ENCODE assay signal across 8 mouse cellular contexts in genomic region chr3:87749036-87749435, GRCm38 (mm10). TPM values are rescaled to one million over a fixed set of nuclear protein-coding genes. Genes with fewer than 3 reads are reported as not detected.
A peak's percentile ranks its signal among the peaks of the same experiment; 100 is the strongest.
DNase-seq lines count a peak whose midpoint lies in the region; ATAC-seq and TF ChIP-seq lines count a peak whose summit lies in the region.

No protein-coding gene starts in this region.

- H3K36me3 ChIP-seq in forebrain, embryonic 14.5 days (ENCODE audit: control insufficient read depth, insufficient read depth, low read length) = no peaks in the 10 kb centered on the region
- H3K36me3 ChIP-seq in forebrain, embryonic 16.5 days (ENCODE audit: control insufficient read depth, insufficient read depth) = no peaks in the 10 kb centered on the region
- peaks cover 20% of the 10 kb centered on the region; the same call in 1 of the 2 replicates for H3K36me3 ChIP-seq in intestine, postnatal 0 days (ENCODE audit: control insufficient read depth, insufficient read depth)
- peaks cover 8% of the 10 kb centered on the region for H3K36me3 ChIP-seq in lung, embryonic 16.5 days (ENCODE audit: control insufficient read depth, insufficient read depth, low read length)

- no peak overlapping the region for H3K27ac ChIP-seq in forebrain, embryonic 14.5 days (ENCODE audit: low read depth, low read length)
- no peak overlapping the region for H3K27ac ChIP-seq in forebrain, embryonic 16.5 days (ENCODE audit: low read length)
- H3K27ac ChIP-seq in cortical plate, adult 2 months (ENCODE audit: insufficient read depth, low read length) = no peak overlapping the region
- no peak overlapping the region for H3K27ac ChIP-seq in intestine, postnatal 0 days (ENCODE audit: low read depth, low read length)
- H3K27ac ChIP-seq in lung, embryonic 16.5 days (ENCODE audit: low read length) = no peak overlapping the region

- no peak overlapping the region for H3K4me3 ChIP-seq in forebrain, embryonic 14.5 days (ENCODE audit: low read depth, low read length)
- no peak overlapping the region for H3K4me3 ChIP-seq in forebrain, embryonic 16.5 days (replicated peaks; ENCODE audit: low read length)
- no peak overlapping the region for H3K4me3 ChIP-seq in cortical plate, adult 2 months (ENCODE audit: insufficient read depth, low read length)
- no peak overlapping the region for H3K4me3 ChIP-seq in intestine, postnatal 0 days (ENCODE audit: low read depth, low read length)
- no peak overlapping the region for H3K4me3 ChIP-seq in lung, embryonic 16.5 days (ENCODE audit: low read length)

- peak; percentile 50 for DNase-seq in forebrain, embryonic 14.5 days (ENCODE audit: low spot score)
- peak; percentile 60 for DNase-seq in urinary bladder, postnatal 14 days (ENCODE audit: low spot score)
- DNase-seq in urinary bladder, postnatal 4 days (ENCODE audit: low spot score in 2 of 2) = no peak
- DNase-seq in thymus, postnatal 14 days = peak; percentile 64

- H3K9me3 ChIP-seq in forebrain, embryonic 14.5 days (replicated peaks; ENCODE audit: control insufficient read depth, low read length) = no peaks in the 10 kb centered on the region
- H3K9me3 ChIP-seq in forebrain, embryonic 16.5 days (ENCODE audit: control insufficient read depth, low read length) = no peaks in the 10 kb centered on the region
- H3K9me3 ChIP-seq in intestine, postnatal 0 days (ENCODE audit: control insufficient read depth) = no peaks in the 10 kb centered on the region
- no peaks in the 10 kb centered on the region for H3K9me3 ChIP-seq in lung, embryonic 16.5 days (ENCODE audit: control insufficient read depth, low read length)

- TF ChIP-seq CTCF in cortical plate, adult 2 months (IDR thresholded peaks at IDR 0.05; ENCODE audit: extremely low read depth, insufficient read depth, low read length) = peak; percentile 92
- TF ChIP-seq CTCF in intestine, postnatal 0 days (IDR thresholded peaks at IDR 0.05; ENCODE audit: low read depth) = peak; percentile 90

- no peak for ATAC-seq in forebrain, embryonic 14.5 days
- ATAC-seq in forebrain, embryonic 16.5 days = no peak
- no peak for ATAC-seq in intestine, postnatal 0 days
- ATAC-seq in lung, embryonic 16.5 days (ENCODE audit: low read depth) = peak; percentile 29; the same call in 1 of the 2 replicates

- H3K4me2 ChIP-seq in forebrain, embryonic 14.5 days (ENCODE audit: low read length) = no peak overlapping the region
- no peak overlapping the region for H3K4me2 ChIP-seq in forebrain, embryonic 16.5 days (ENCODE audit: low read length)
- H3K4me2 ChIP-seq in intestine, postnatal 0 days (replicated peaks; ENCODE audit: low read depth) = no peak overlapping the region
- H3K4me2 ChIP-seq in lung, embryonic 16.5 days (ENCODE audit: low read depth, low read length) = no peak overlapping the region

- H3K27me3 ChIP-seq in forebrain, embryonic 14.5 days (replicated peaks; ENCODE audit: control insufficient read depth, insufficient read depth, low read length) = no peaks in the 10 kb centered on the region
- no peaks in the 10 kb centered on the region for H3K27me3 ChIP-seq in forebrain, embryonic 16.5 days (replicated peaks; ENCODE audit: control insufficient read depth, insufficient read depth, low read length)
- no peaks in the 10 kb centered on the region for H3K27me3 ChIP-seq in intestine, postnatal 0 days (replicated peaks; ENCODE audit: control insufficient read depth, insufficient read depth, low read length)
- no peaks in the 10 kb centered on the region for H3K27me3 ChIP-seq in lung, embryonic 16.5 days (ENCODE audit: control insufficient read depth, insufficient read depth, low read depth, low read length)

- H3K9ac ChIP-seq in forebrain, embryonic 14.5 days (ENCODE audit: low read length) = no peak overlapping the region
- no peak overlapping the region for H3K9ac ChIP-seq in forebrain, embryonic 16.5 days (replicated peaks; ENCODE audit: low read depth, low read length)
- H3K9ac ChIP-seq in intestine, postnatal 0 days (ENCODE audit: low read depth, low read length) = no peak overlapping the region
- H3K9ac ChIP-seq in lung, embryonic 16.5 days (ENCODE audit: low read length) = no peak overlapping the region

- TF ChIP-seq POLR2A in cortical plate, adult 2 months (IDR thresholded peaks at IDR 0.05; ENCODE audit: extremely low read depth, insufficient read depth, low read length) = no peak

- WGBS in forebrain, embryonic 14.5 days = 14% methylated on average over 5 of the region's 5 CpGs
- WGBS in forebrain, embryonic 16.5 days = 21% methylated on average over 5 of the region's 5 CpGs
- 16% methylated on average over 5 of the region's 5 CpGs for WGBS in intestine, postnatal 0 days
- 11% methylated on average over 5 of the region's 5 CpGs for WGBS in lung, embryonic 16.5 days

- no peaks in the 10 kb centered on the region for H3K4me1 ChIP-seq in forebrain, embryonic 14.5 days (ENCODE audit: control insufficient read depth, insufficient read depth, low read length)
- peaks cover 6% of the 10 kb centered on the region; the same call in 1 of the 2 replicates for H3K4me1 ChIP-seq in forebrain, embryonic 16.5 days (replicated peaks; ENCODE audit: control insufficient read depth, insufficient read depth, low read length)
- no peaks in the 10 kb centered on the region for H3K4me1 ChIP-seq in cortical plate, adult 2 months (ENCODE audit: control insufficient read depth, insufficient read depth, low read length)
- peaks cover 5% of the 10 kb centered on the region; the same call in 1 of the 2 replicates for H3K4me1 ChIP-seq in intestine, postnatal 0 days (replicated peaks; ENCODE audit: control insufficient read depth, insufficient read depth, low read length)
- H3K4me1 ChIP-seq in lung, embryonic 16.5 days (replicated peaks; ENCODE audit: control insufficient read depth, insufficient read depth, low read length) = peaks cover 18% of the 10 kb centered on the region

RNA-seq across cellular contexts. Expression of gene Lrrc71, which starts 0.6 kb away (rescaled TPM):
- polyA plus RNA-seq in forebrain, embryonic 14.5 days (2014; fragmentation: Nextera tagmentation; extraction: Ambion mirVana) = 0.13 and 0.62 TPM in 2 replicates
- 0.71 and 0.92 TPM in 2 replicates for polyA plus RNA-seq in forebrain, embryonic 16.5 days (2015; fragmentation: Nextera tagmentation; extraction: Ambion mirVana)
- polyA plus RNA-seq in cortical plate, adult 2 months (2012; rRNA removed) = 0.38 and 0.81 TPM in 2 replicates
- polyA plus RNA-seq in intestine, postnatal 0 days (2015; fragmentation: Nextera tagmentation; extraction: Ambion mirVana) = 0.23 and 0.34 TPM in 2 replicates
- 3.9 and 5.9 TPM in 2 replicates for polyA plus RNA-seq in lung, embryonic 16.5 days (2015; fragmentation: Nextera tagmentation; extraction: Ambion mirVana)

RNA-seq across cellular contexts. Expression of gene Ntrk1, which starts 45.9 kb away (rescaled TPM):
- polyA plus RNA-seq in forebrain, embryonic 14.5 days (2014; fragmentation: Nextera tagmentation; extraction: Ambion mirVana) = 0.74 and 0.94 TPM in 2 replicates
- polyA plus RNA-seq in forebrain, embryonic 16.5 days (2015; fragmentation: Nextera tagmentation; extraction: Ambion mirVana) = 1.1 and 2.1 TPM in 2 replicates
- polyA plus RNA-seq in cortical plate, adult 2 months (2012; rRNA removed) = 0.40 TPM in 1 of 2 replicates, not detected in the other
- polyA plus RNA-seq in intestine, postnatal 0 days (2015; fragmentation: Nextera tagmentation; extraction: Ambion mirVana) = 0.16 and 0.18 TPM in 2 replicates
- polyA plus RNA-seq in lung, embryonic 16.5 days (2015; fragmentation: Nextera tagmentation; extraction: Ambion mirVana) = 1.5 and 1.6 TPM in 2 replicates

RNA-seq across cellular contexts. Expression of gene Insrr, which starts 47.7 kb away (rescaled TPM):
- 0.62 and 0.66 TPM in 2 replicates for polyA plus RNA-seq in forebrain, embryonic 14.5 days (2014; fragmentation: Nextera tagmentation; extraction: Ambion mirVana)
- polyA plus RNA-seq in forebrain, embryonic 16.5 days (2015; fragmentation: Nextera tagmentation; extraction: Ambion mirVana) = 0.52 and 0.57 TPM in 2 replicates
- polyA plus RNA-seq in cortical plate, adult 2 months (2012; rRNA removed) = 0.25 and 0.27 TPM in 2 replicates
- polyA plus RNA-seq in intestine, postnatal 0 days (2015; fragmentation: Nextera tagmentation; extraction: Ambion mirVana) = 0.05 TPM in 2 replicates
- polyA plus RNA-seq in lung, embryonic 16.5 days (2015; fragmentation: Nextera tagmentation; extraction: Ambion mirVana) = 0.04 and 0.23 TPM in 2 replicates

Comparison
In these comparisons a context has a peak if more than half of its experiments do, and no peak if none do; other contexts are left out.
1. DNase-seq: peak in forebrain, embryonic 14.5 days (single experiment), urinary bladder, postnatal 14 days (single experiment) and thymus, postnatal 14 days (single experiment); none in urinary bladder, postnatal 4 days (0 of 2).